Mouse (Mus musculus) MEL (cell line): ENCODE measurements around the gene Lmod2. TPM values are rescaled to one million over a fixed set of nuclear protein-coding genes. Genes with fewer than 3 reads are reported as not detected.

Experiments used
- DNase-seq: peaks from one replicate; pipeline ENCODE4 v3.0.0; 2011; ENCODE audit warnings: low read depth, low spot score
- H3K27ac ChIP-seq: 2 replicates; pipeline ENCODE4 v1.5.1; 2012; ENCODE audit warnings: low read depth, mild to moderate bottlenecking, control low read depth, low read length, moderate library complexity; ENCODE audit not compliant: control insufficient read depth
- H3K27me3 ChIP-seq, 2 experiments: fragments of 150-350 bp in 1 of 2; sonication (generic) in 1 of 2; 2 replicates each; pipeline ENCODE4 v1.6.1; 2012; ENCODE audit warnings: low read length in 2 of 2, mild to moderate bottlenecking in 2 of 2, improper control_type of control experiment in 1 of 2, moderate library complexity in 1 of 2; ENCODE audit not compliant: insufficient read depth in 2 of 2, control insufficient read depth in 1 of 2
- H3K36me3 ChIP-seq, 2 experiments: 2 replicates each; pipeline ENCODE4 v1.6.1; 2012 to 2014; ENCODE audit warnings: low read length in 2 of 2, improper control_type of control experiment in 1 of 2, inconsistent platforms in 1 of 2, mild to moderate bottlenecking in 1 of 2; ENCODE audit not compliant: insufficient read depth in 2 of 2, control insufficient read depth in 1 of 2
- H3K4me1 ChIP-seq, 2 experiments: fragments of 150-350 bp in 1 of 2; sonication (generic) in 1 of 2; 2 replicates each; pipeline ENCODE4 v1.6.1; 2012; ENCODE audit warnings: low read length in 2 of 2, improper control_type of control experiment in 1 of 2, mild to moderate bottlenecking in 1 of 2; ENCODE audit not compliant: insufficient read depth in 2 of 2, control insufficient read depth in 1 of 2
- H3K4me3 ChIP-seq, 2 experiments: fragments of 150-350 bp in 1 of 2; sonication (generic) in 1 of 2; 2 replicates each; pipeline ENCODE4 v1.5.1; 2012; ENCODE audit warnings: low read depth in 2 of 2, low read length in 2 of 2, mild to moderate bottlenecking in 2 of 2, moderate library complexity in 2 of 2, control low read depth in 1 of 2, improper control_type of control experiment in 1 of 2; ENCODE audit not compliant: control insufficient read depth in 1 of 2, insufficient read depth in 1 of 2
- H3K79me2 ChIP-seq: 2 replicates; pipeline ENCODE4 v1.6.1; 2012; ENCODE audit warnings: mild to moderate bottlenecking, low read length, moderate library complexity; ENCODE audit not compliant: control insufficient read depth, poor library complexity, insufficient read depth
- H3K9ac ChIP-seq: 2 replicates; pipeline ENCODE4 v1.6.1; 2012; ENCODE audit warnings: low read depth, mild to moderate bottlenecking, control low read depth, low read length, moderate library complexity; ENCODE audit not compliant: control insufficient read depth, poor library complexity, severe bottlenecking
- H3K9me3 ChIP-seq: fragments of 150-350 bp; sonication (generic); replicated peaks from 2 replicates; pipeline ENCODE4 v1.6.1; 2012; ENCODE audit warnings: mild to moderate bottlenecking, low read length, improper control_type of control experiment, moderate library complexity; ENCODE audit not compliant: insufficient read depth
- BHLHE40 ChIP-seq: IDR thresholded peaks from 2 replicates; pipeline ENCODE4 v1.6.1; 2012; ENCODE audit warnings: low read depth, mild to moderate bottlenecking, inconsistent platforms, low read length, improper control_type of control experiment, borderline replicate concordance
- ELF1 ChIP-seq: IDR thresholded peaks from 2 replicates; pipeline ENCODE4 v1.6.1; 2014; ENCODE audit warnings: low read depth, mild to moderate bottlenecking, inconsistent platforms, low read length, improper control_type of control experiment, moderate library complexity
- ETS1 ChIP-seq: IDR thresholded peaks from 2 replicates; pipeline ENCODE4 v1.6.1; 2012; ENCODE audit warnings: low read depth, mild to moderate bottlenecking, inconsistent platforms, low read length, improper control_type of control experiment, moderate library complexity
- HCFC1 ChIP-seq: IDR thresholded peaks from 2 replicates; pipeline ENCODE4 v1.6.1; 2012; ENCODE audit warnings: low read depth, mild to moderate bottlenecking, inconsistent platforms, low read length, improper control_type of control experiment, moderate library complexity
- JUND ChIP-seq: IDR thresholded peaks from 2 replicates; pipeline ENCODE4 v1.6.1; 2011; ENCODE audit warnings: low read depth, mild to moderate bottlenecking, improper control_type of control experiment, low read length
- KAT2A ChIP-seq: conservative IDR thresholded peaks from 2 replicates; pipeline ENCODE4 v1.6.1; 2012; ENCODE audit warnings: low read depth, low read length, improper control_type of control experiment, inconsistent platforms
- MEF2A ChIP-seq: IDR thresholded peaks from 2 replicates; pipeline ENCODE4 v1.6.1; 2014; ENCODE audit warnings: low read depth, mild to moderate bottlenecking, inconsistent platforms, low read length, improper control_type of control experiment; ENCODE audit not compliant: poor library complexity, insufficient replicate concordance, severe bottlenecking; ENCODE audit errors: extremely low read depth
- MYB ChIP-seq: IDR thresholded peaks from 2 replicates; pipeline ENCODE4 v1.6.1; 2011; ENCODE audit warnings: mild to moderate bottlenecking, low read depth, low read length, improper control_type of control experiment
- MYC ChIP-seq: IDR thresholded peaks from 2 replicates; pipeline ENCODE4 v1.6.1; 2011; ENCODE audit warnings: low read depth, mild to moderate bottlenecking, low read length, improper control_type of control experiment, moderate library complexity
- POLR2AphosphoS5 ChIP-seq: IDR thresholded peaks from 2 replicates; pipeline ENCODE4 v1.6.1; 2012; ENCODE audit warnings: low read depth, borderline replicate concordance, mild to moderate bottlenecking, inconsistent platforms, low read length, moderate library complexity, mixed read lengths
- SIN3A ChIP-seq: IDR thresholded peaks from 2 replicates; pipeline ENCODE4 v1.6.1; 2012; ENCODE audit warnings: low read length, improper control_type of control experiment, inconsistent platforms
- TAL1 ChIP-seq: IDR thresholded peaks from 2 replicates; pipeline ENCODE4 v1.6.1; 2012; ENCODE audit warnings: mild to moderate bottlenecking, inconsistent platforms, low read length, moderate library complexity, mixed read lengths
- TCF12 ChIP-seq: IDR thresholded peaks from 2 replicates; pipeline ENCODE4 v1.6.1; 2014; ENCODE audit warnings: low read depth, mild to moderate bottlenecking, inconsistent platforms, low read length, improper control_type of control experiment, moderate library complexity
- USF1 ChIP-seq: IDR thresholded peaks from 2 replicates; pipeline ENCODE4 v1.6.1; 2014; ENCODE audit warnings: low read depth, mild to moderate bottlenecking, inconsistent platforms, low read length, improper control_type of control experiment, moderate library complexity
- ZKSCAN1 ChIP-seq: IDR thresholded peaks from 2 replicates; pipeline ENCODE4 v1.6.1; 2012; ENCODE audit warnings: low read depth, mild to moderate bottlenecking, inconsistent platforms, low read length, improper control_type of control experiment, moderate library complexity
- polyA plus RNA-seq, 2 experiments: library from polyadenylated mRNA; stranded (reverse) in 1 of 2; unstranded in 1 of 2; fragments of >175 nt in 1 of 2; fragments of >200 nt in 1 of 2; gene quantifications; 2 replicates each; pipeline versions ENCODE4 v1.2.1 to v1.2.4; 2012; ENCODE audit warnings: low replicate concordance in 2 of 2, low read depth in 1 of 2; ENCODE audit not compliant: insufficient read length in 2 of 2, insufficient read depth in 1 of 2, missing spikeins in 1 of 2
- total RNA-seq: library from RNA; depleted of rRNA; stranded (reverse); fragments of 300-350 nt; gene quantifications from 2 replicates; pipeline ENCODE4 v1.2.3, GENCODE M21; 2012; rRNA removed

The Lmod2 gene
- total and polyA plus RNA-seq, 3 experiments, result not detected

DNA sequence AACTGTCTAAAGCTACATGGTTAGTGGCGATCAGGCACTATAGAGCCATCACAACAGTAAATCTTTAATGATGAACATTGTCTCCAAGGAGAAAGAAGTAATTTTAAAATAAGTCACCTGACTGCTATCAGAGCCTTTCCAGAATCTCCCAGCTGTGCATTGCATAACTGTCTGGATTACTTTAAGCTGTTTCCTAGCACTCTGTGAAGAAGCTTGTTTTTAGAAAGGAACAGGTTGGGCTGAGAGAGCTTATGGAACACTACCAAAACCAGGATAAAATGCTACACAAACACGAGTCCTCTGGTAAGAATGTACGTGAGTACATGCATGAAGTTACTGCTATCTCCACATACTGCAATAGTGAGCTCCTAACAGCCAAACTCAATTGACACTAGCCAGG, 53.2 kb downstream of the Lmod2 start:
- H3K9me3 ChIP-seq, result no peaks in the 10 kb centered on the region
- no peak overlapping the region for H3K4me3 ChIP-seq
- DNase-seq, result no peak
- no peaks in the 10 kb centered on the region for H3K27me3 ChIP-seq
- H3K36me3 ChIP-seq, result peaks cover 4 to 45% of the 10 kb centered on the region in 2 experiments; a peak in 3 of 4 replicates
- H3K9ac ChIP-seq, result no peak overlapping the region
- peaks cover 15 to 34% of the 10 kb centered on the region in 2 experiments for H3K4me1 ChIP-seq
- H3K27ac ChIP-seq, result no peak overlapping the region
- H3K79me2 ChIP-seq, result peaks cover 41% of the 10 kb centered on the region
- no peak for TF ChIP-seq USF1
- TF ChIP-seq ELF1, result no peak
- TF ChIP-seq SIN3A, result no peak
- TF ChIP-seq HCFC1, result no peak
- no peak for TF ChIP-seq KAT2A
- TF ChIP-seq TCF12, result no peak
- TF ChIP-seq BHLHE40, result no peak

DNA sequence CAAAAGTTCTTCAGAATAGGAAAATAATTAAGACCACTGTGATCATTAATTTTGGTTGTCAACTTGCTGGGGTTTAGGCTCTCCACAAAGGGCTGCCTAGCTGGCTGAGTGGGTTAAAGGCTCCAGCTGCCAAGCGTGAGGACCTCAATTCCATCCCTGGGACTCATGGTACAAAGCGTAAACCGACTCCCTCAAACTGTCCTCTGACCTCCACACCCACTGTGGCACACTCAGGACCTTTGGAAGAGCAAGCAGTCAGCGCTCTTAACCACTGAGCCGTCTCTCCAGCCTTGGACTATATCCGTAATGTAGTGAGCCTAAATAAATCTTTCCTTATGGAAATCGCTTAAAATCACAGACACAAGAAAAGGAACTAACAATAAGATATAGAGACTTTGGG, 54.0 kb downstream of the Lmod2 start:
- no peak overlapping the region for H3K9ac ChIP-seq
- H3K36me3 ChIP-seq, result peaks cover 4 to 41% of the 10 kb centered on the region in 2 experiments; a peak in 3 of 4 replicates
- peaks cover 15 to 26% of the 10 kb centered on the region in 2 experiments for H3K4me1 ChIP-seq
- H3K27ac ChIP-seq, result no peak overlapping the region
- no peaks in the 10 kb centered on the region for H3K27me3 ChIP-seq
- TF ChIP-seq TCF12 (no peak), POLR2AphosphoS5 (no peak), MYB (no peak), MYC (no peak), ETS1 (no peak), JUND (no peak), TAL1 (no peak), MEF2A (no peak), BHLHE40 (no peak), ZKSCAN1 (no peak)
- DNase-seq, result no peak
- peaks cover 46% of the 10 kb centered on the region for H3K79me2 ChIP-seq
- H3K4me3 ChIP-seq, result no peak overlapping the region
- H3K9me3 ChIP-seq, result no peaks in the 10 kb centered on the region

Other genes starting within 250 kb of the Lmod2 start
- gene Iqub, start 82.7 kb upstream of the Lmod2 start, total RNA-seq, result not detected in 2 replicates
- gene Iqub, start 82.7 kb upstream of the Lmod2 start, polyA plus RNA-seq, result not detected
- gene Ndufa5, start 69.7 kb upstream of the Lmod2 start, total RNA-seq, result 187 and 225 TPM in 2 replicates
- gene Ndufa5, start 69.7 kb upstream of the Lmod2 start, polyA plus RNA-seq, result 100 to 1,000 TPM in 1 of 2 experiments, not detected in 1; 235 TPM
- gene Asb15, start 69.6 kb upstream of the Lmod2 start, total RNA-seq, result not detected in 2 replicates
- gene Asb15, start 69.6 kb upstream of the Lmod2 start, polyA plus RNA-seq, result not detected
- gene Wasl, start 67.2 kb downstream of the Lmod2 start, total RNA-seq, result 3.6 and 4.3 TPM in 2 replicates
- gene Wasl, start 67.2 kb downstream of the Lmod2 start, polyA plus RNA-seq, result 10 to 100 TPM in 1 of 2 experiments, 1 to 10 TPM in 1; 9.5 to 33.3 TPM
- not detected in 2 replicates for gene Hyal6, start 135.5 kb downstream of the Lmod2 start, total RNA-seq
- not detected for gene Hyal6, start 135.5 kb downstream of the Lmod2 start, polyA plus RNA-seq
- not detected in 2 replicates for gene Hyal4, start 150.6 kb downstream of the Lmod2 start, total RNA-seq
- gene Hyal4, start 150.6 kb downstream of the Lmod2 start, polyA plus RNA-seq, result not detected
- gene Spam1, start 193.4 kb downstream of the Lmod2 start, total RNA-seq, result not detected in 2 replicates
- gene Spam1, start 193.4 kb downstream of the Lmod2 start, polyA plus RNA-seq, result not detected